Mouse (Mus musculus) liver, embryonic 14.5 days (tissue): ENCODE measurements at regions not wholly inside any gene's neighbourhood (a gene's known extent, or its start where the extent isn't known, plus 50 kb on each side); places are given as distances from the start of the nearest gene placed in this dataset.

Experiments
- CTCF ChIP-seq: IDR thresholded peaks from 2 replicates; pipeline ENCODE4 v1.5.1; 2016; ENCODE audit warnings: antibody characterized with exemption, low read depth, control low read depth
- EP300 ChIP-seq: IDR thresholded peaks from 2 replicates; pipeline ENCODE4 v1.6.1; 2016; ENCODE audit warnings: antibody characterized with exemption, low read depth

GRCm38 (mm10) chr13:107502261-107502660, 480.3 kb upstream of the Kif2a start:
- TF ChIP-seq CTCF = no peak
- TF ChIP-seq EP300 = no peak
